Mouse (Mus musculus) spleen, adult 2 months (tissue): Measurements from ENCODE around the gene Gm3415. TPM values are rescaled to one million over a fixed set of nuclear protein-coding genes. Genes with fewer than 3 reads are reported as not detected.
"Not testable (repeated sequence)": the region's sequence is repeated elsewhere in the genome, so short reads cannot be mapped to it uniquely, and the experiment has no call there.

Experiments used
- DNase-seq, 2 experiments: peaks; one replicate each; pipeline versions ENCODE4 v3.0.0 to v3.0.0-alpha.2; 2012 to 2021; ENCODE audit warnings: low spot score in 2 of 2, low read depth in 1 of 2
- H3K27ac ChIP-seq: fragments of 200-500 bp; 2 replicates; pipeline ENCODE4 v1.5.1; 2012; ENCODE audit warnings: low read length, inconsistent platforms; ENCODE audit not compliant: insufficient read depth
- H3K27me3 ChIP-seq: fragments of 200-500 bp; 2 replicates; pipeline ENCODE4 v1.6.1; 2012; ENCODE audit warnings: mild to moderate bottlenecking, moderate library complexity, low read length, inconsistent platforms; ENCODE audit not compliant: control insufficient read depth, insufficient read depth
- H3K36me3 ChIP-seq: fragments of 200-500 bp; 2 replicates; pipeline ENCODE4 v1.6.1; 2012; ENCODE audit warnings: mild to moderate bottlenecking, low read length, inconsistent platforms; ENCODE audit not compliant: control insufficient read depth, insufficient read depth
- H3K4me1 ChIP-seq: fragments of 200-500 bp; 2 replicates; pipeline ENCODE4 v1.6.1; 2011; ENCODE audit warnings: inconsistent platforms; ENCODE audit not compliant: control insufficient read depth, insufficient read depth, insufficient read length
- H3K4me3 ChIP-seq: fragments of 200-500 bp; 2 replicates; pipeline ENCODE4 v1.5.1; 2011; ENCODE audit warnings: mild to moderate bottlenecking, inconsistent platforms; ENCODE audit not compliant: insufficient read depth, insufficient read length; ENCODE audit errors: extremely low read depth
- CTCF ChIP-seq: fragments of 200-500 bp; IDR thresholded peaks from 2 replicates; pipeline ENCODE4 v1.5.1; 2011; ENCODE audit warnings: mild to moderate bottlenecking, inconsistent platforms; ENCODE audit not compliant: insufficient read depth, insufficient read length, insufficient replicate concordance; ENCODE audit errors: extremely low read depth
- POLR2A ChIP-seq: fragments of 200-500 bp; IDR thresholded peaks from 2 replicates; pipeline ENCODE4 v1.6.1; 2011; ENCODE audit warnings: low read depth, low read length, inconsistent platforms
- WGBS: fragments of 180-500 bp; shearing (Covaris S2); methylation state at CpG from one replicate; pipeline ENCODE4 v1.1.7; 2018; 5-methylcytosine and 5-hydroxymethylcytosine counted together
- polyA plus RNA-seq: library from polyadenylated mRNA; depleted of rRNA; stranded (reverse); fragments of >200 nt; gene quantifications from 2 replicates; pipeline ENCODE4 v1.2.3, GENCODE M21; 2012; rRNA removed

Gene Gm3415
- polyA plus RNA-seq: not detected in 2 replicates

DNA sequence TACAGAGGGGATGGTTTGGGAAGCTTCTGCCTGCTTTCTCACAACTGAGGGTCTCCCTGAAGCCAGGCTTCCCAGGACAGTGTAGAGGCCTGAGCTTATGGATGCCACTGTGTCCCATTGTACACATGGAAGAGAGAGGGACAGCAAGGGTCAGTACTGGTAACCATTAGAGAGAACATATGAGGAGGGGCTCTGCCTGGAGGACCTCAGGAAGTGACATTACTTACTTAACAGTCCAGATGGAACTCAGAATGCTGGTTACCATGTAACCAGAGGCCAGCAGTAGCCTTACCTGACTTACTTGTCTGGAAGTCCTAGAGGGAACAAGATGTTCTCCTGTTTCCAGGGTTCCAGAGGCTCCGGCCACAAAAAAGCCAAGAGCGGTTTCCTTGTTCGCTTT, at the start of gene Gm3415:
Gene Gm3415 (plus strand): TSS at position 301 of the 400 bp plus-strand sequence.
- not testable (repeated sequence) for H3K27me3 ChIP-seq, H3K36me3 ChIP-seq, H3K4me1 ChIP-seq, DNase-seq, H3K27ac ChIP-seq, H3K4me3 ChIP-seq
- WGBS: no CpG with 5 or more reads among the region's 3 CpGs

DNA sequence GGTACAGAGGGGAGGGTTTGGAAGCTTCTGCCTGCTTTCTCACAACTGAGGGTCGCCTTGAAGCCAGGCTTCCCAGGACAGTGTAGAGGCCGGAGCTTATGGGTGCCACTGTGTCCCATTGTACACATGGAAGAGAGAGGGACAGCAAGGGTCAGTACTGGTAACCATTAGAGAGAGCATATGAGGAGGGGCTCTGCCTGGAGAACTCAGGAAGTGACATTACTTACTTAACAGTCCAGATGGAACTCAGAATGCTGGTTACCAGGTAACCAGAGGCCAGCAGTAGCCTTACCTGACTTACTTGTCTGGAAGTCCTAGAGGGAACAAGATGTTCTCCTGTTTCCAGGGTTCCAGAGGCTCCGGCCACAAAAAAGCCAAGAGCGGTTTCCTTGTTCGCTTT, 42.1 kb upstream of the Gm3415 start, which contains the start of gene Gm3402:
Gene Gm3402 (plus strand): TSS at position 301 of the 400 bp plus-strand sequence.
- WGBS: 83% methylated on average over 1 of the region's 5 CpGs
- DNase-seq, H3K27ac ChIP-seq, H3K36me3 ChIP-seq, H3K27me3 ChIP-seq, H3K4me1 ChIP-seq, H3K4me3 ChIP-seq: not testable (repeated sequence)

DNA sequence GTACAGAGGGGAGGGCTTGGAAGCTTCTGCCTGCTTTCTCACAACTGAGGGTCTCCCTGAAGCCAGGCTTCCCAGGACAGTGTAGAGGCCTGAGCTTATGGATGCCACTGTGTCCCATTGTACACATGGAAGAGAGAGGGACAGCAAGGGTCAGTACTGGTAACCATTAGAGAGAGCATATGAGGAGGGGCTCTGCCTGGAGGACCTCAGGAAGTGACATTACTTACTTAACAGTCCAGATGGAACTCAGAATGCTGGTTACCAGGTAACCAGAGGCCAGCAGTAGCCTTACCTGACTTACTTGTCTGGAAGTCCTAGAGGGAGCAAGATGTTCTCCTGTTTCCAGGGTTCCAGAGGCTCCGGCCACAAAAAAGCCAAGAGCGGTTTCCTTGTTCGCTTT, 30.4 kb upstream of the Gm3415 start, which contains the start of gene Gm3404:
Gene Gm3404 (plus strand): TSS at position 301 of the 400 bp plus-strand sequence.
- not testable (repeated sequence) for H3K27me3 ChIP-seq, H3K36me3 ChIP-seq, DNase-seq, H3K4me1 ChIP-seq, H3K27ac ChIP-seq, H3K4me3 ChIP-seq
- 94% methylated on average over 3 of the region's 3 CpGs for WGBS

- WGBS: 100% methylated on average over 3 of the region's 3 CpGs
- H3K27ac ChIP-seq, H3K4me1 ChIP-seq: not testable (repeated sequence)
These were observed 18.6 kb upstream of the Gm3415 start, which contains the start of gene Gm3409 for GRCm38 (mm10) chr5:146537347-146537746. Gene Gm3409, plus strand, starts transcription at chr5:146537647.

DNA sequence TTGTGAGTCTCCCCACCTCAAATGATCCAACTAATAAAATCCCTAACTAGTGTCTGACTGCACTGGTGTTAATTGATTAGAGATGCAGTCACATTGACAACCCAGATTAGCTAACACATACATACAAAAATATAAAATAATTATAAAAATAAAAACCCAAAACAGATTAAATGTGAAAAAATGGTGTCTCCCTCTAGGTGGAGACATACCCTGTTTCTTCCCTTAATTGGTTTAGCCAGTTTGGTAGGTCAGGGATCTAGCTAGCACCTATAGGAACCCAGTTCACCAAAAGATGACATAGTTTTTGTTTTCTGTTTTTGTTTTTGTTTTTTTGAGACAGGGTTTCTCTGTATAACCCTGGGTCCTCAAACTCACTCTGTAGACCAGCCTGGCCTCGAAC, 8.3 kb downstream of the Gm3415 start:
- TF ChIP-seq CTCF (no peak), POLR2A (no peak)
- Histone ChIP-seq H3K36me3 (no peaks in the 10 kb centered on the region), H3K4me1 (no peaks in the 10 kb centered on the region), H3K27ac (no peak overlapping the region), H3K27me3 (no peaks in the 10 kb centered on the region), H3K4me3 (no peak overlapping the region)
- DNase-seq: no peak
- 79% methylated on average over 1 of the region's 1 CpGs for WGBS

More at GRCm38 (mm10) chr5:146537347-146537746, 18.6 kb upstream of the Gm3415 start, which contains the start of gene Gm3409:
- H3K4me3 ChIP-seq, H3K27me3 ChIP-seq, DNase-seq, H3K36me3 ChIP-seq: not testable (repeated sequence)

- Histone ChIP-seq H3K4me1 (no peaks in the 10 kb centered on the region), H3K36me3 (no peaks in the 10 kb centered on the region), H3K4me3 (no peak overlapping the region), H3K27me3 (no peaks in the 10 kb centered on the region), H3K27ac (no peak overlapping the region)
- TF ChIP-seq CTCF: no peak; the same call in 1 of the 2 replicates
- no peak for TF ChIP-seq POLR2A
- WGBS: 61% methylated on average over 4 of the region's 4 CpGs
- DNase-seq: no peak
These were observed 11.1 kb downstream of the Gm3415 start for GRCm38 (mm10) chr5:146567054-146567453.

- not testable (repeated sequence) for H3K4me1 ChIP-seq, H3K27me3 ChIP-seq, H3K27ac ChIP-seq, DNase-seq, H3K4me3 ChIP-seq, H3K36me3 ChIP-seq
- WGBS: 66% methylated on average over 6 of the region's 6 CpGs
These were observed 14.2 kb downstream of the Gm3415 start for GRCm38 (mm10) chr5:146570179-146570578.

DNA sequence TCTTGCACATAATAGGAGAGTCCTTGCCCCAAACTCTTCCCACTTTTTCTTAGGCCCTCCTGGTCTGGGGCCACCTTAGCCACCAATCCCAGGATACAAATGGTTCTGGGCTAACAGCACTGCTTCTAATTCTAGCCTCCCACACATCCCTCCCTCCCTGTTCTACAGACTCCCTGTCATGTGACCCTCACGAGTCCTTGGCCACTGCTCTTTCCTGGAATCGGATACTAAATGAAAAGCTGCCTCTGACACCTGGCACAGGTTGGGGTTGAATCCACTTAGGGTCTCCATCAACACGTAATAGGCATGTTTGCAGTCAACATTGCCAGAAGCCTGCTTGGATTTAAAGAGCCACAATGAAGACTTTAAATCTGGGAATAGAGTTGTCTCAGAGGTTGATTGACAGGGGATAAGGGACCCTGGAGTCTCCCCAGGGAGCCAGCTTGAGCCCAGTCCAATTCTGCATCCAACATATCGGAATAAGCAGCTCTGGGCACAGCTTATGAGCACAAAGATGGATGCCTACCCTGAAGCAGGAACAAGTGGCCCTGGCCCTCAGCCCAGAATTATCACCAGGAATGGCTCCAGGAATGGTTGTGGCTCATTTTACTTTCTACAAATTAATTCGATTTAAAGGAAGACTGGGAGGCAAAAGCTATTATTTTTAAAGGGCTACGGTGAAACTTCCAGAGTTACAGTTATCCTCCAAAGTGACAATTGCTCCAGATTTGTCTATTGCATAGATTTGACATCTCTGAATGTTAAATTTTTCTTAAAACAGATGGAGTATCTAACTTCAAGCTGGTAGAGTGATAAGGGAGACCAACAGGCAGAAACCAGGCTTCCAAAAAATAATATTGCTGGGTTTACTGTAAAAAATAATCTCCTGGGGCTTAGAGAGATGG, 16.1 kb downstream of the Gm3415 start:
- WGBS: 72% methylated on average over 6 of the region's 6 CpGs
- not testable (repeated sequence) for H3K27ac ChIP-seq, H3K27me3 ChIP-seq, H3K4me1 ChIP-seq, H3K36me3 ChIP-seq, DNase-seq, H3K4me3 ChIP-seq

GRCm38 (mm10) chr5:146572735-146573042, 16.8 kb downstream of the Gm3415 start:
- not testable (repeated sequence) for H3K27ac ChIP-seq, H3K4me1 ChIP-seq, H3K36me3 ChIP-seq, H3K4me3 ChIP-seq, H3K27me3 ChIP-seq, DNase-seq
- 91% methylated on average over 4 of the region's 4 CpGs for WGBS
